Mouse (Mus musculus) hindbrain, embryonic 16.5 days (tissue): ENCODE data around the gene Ankrd6. TPM values are rescaled to one million over a fixed set of nuclear protein-coding genes. Genes with fewer than 3 reads are reported as not detected.

Experiments
- ATAC-seq: fragments of 200-750 bp; cut with Nextera tagmentation; 2 replicates; pipeline ENCODE4 v1.8.0; 2017; ENCODE audit warnings: moderate TSS enrichment, moderate library complexity
- H3K27ac ChIP-seq: fragments of 300-500 bp; sonication (generic); 2 replicates; pipeline ENCODE4 v1.5.1; 2014; ENCODE audit warnings: low read depth, mild to moderate bottlenecking, control low read depth, low read length, moderate library complexity
- H3K27me3 ChIP-seq: fragments of 300-500 bp; sonication (generic); replicated peaks from 2 replicates; pipeline ENCODE4 v1.6.1; 2014; ENCODE audit warnings: low read length; ENCODE audit not compliant: control insufficient read depth, insufficient read depth
- H3K36me3 ChIP-seq: fragments of 300-500 bp; sonication (generic); 2 replicates; pipeline ENCODE4 v1.6.1; 2014; ENCODE audit warnings: mild to moderate bottlenecking, low read length, moderate library complexity, mixed read lengths; ENCODE audit not compliant: control insufficient read depth, insufficient read depth
- H3K4me1 ChIP-seq: fragments of 300-500 bp; sonication (generic); 2 replicates; pipeline ENCODE4 v1.6.1; 2014; ENCODE audit warnings: low read depth, low read length; ENCODE audit not compliant: control insufficient read depth, insufficient read depth
- H3K4me2 ChIP-seq: fragments of 300-500 bp; sonication (generic); 2 replicates; pipeline ENCODE4 v1.6.1; 2014; ENCODE audit warnings: mild to moderate bottlenecking, low read length, control low read depth, moderate library complexity
- H3K4me3 ChIP-seq: fragments of 300-500 bp; sonication (generic); 2 replicates; pipeline ENCODE4 v1.5.1; 2014; ENCODE audit warnings: mild to moderate bottlenecking, low read length, control low read depth, moderate library complexity
- H3K9ac ChIP-seq: fragments of 300-500 bp; sonication (generic); 2 replicates; pipeline ENCODE4 v1.6.1; 2014; ENCODE audit warnings: low read depth, mild to moderate bottlenecking, control low read depth, low read length, moderate library complexity
- H3K9me3 ChIP-seq: fragments of 300-500 bp; sonication (generic); 2 replicates; pipeline ENCODE4 v1.6.1; 2014; ENCODE audit warnings: mild to moderate bottlenecking, low read length, moderate library complexity; ENCODE audit not compliant: control insufficient read depth
- WGBS: fragments of 180-500 bp; shearing (Covaris S2); extraction: QIAGEN DNeasy Blood & Tissue Kit; methylation state at CpG from one replicate; pipeline ENCODE4 v1.1.7; 2014; 5-methylcytosine and 5-hydroxymethylcytosine counted together
- polyA plus RNA-seq: library from polyadenylated mRNA; unstranded; fragments of >200 nt; fragmentation: Nextera tagmentation; extraction: Ambion mirVana; gene quantifications from 2 replicates; pipeline ENCODE4 v1.2.1, GENCODE M21; 2015

The Ankrd6 gene
- polyA plus RNA-seq, 1 experiment from 2014 or later = 22.2 TPM

DNA sequence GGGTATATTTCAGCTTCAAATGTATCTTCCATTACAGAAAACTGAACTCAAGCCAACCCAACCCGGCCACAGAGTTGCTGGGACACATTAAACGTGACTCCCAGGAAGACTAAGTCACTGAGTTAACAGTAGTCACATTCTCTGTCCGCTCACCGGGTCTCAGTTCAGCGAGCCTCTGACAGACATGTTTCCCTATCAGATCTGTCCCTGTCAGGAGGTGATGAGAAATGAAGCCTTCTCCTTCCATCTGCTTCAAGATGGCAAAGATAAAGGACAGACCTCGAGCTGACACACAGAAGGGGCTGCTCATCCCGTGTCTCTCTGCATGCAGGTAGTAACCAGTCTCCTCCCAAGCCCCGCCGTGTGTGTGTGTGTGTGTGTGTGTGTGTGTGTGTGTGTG, 81.3 kb downstream of the Ankrd6 start:
- Histone ChIP-seq H3K4me3 (no peak overlapping the region), H3K27me3 (no peaks in the 10 kb centered on the region; the same call in 1 of the 2 replicates), H3K9me3 (no peaks in the 10 kb centered on the region), H3K4me2 (no peak overlapping the region), H3K9ac (no peak overlapping the region), H3K4me1 (peaks cover 6% of the 10 kb centered on the region), H3K27ac (no peak overlapping the region), H3K36me3 (no peaks in the 10 kb centered on the region)
- ATAC-seq = no peak
- WGBS = 79% methylated on average over 9 of the region's 9 CpGs

DNA sequence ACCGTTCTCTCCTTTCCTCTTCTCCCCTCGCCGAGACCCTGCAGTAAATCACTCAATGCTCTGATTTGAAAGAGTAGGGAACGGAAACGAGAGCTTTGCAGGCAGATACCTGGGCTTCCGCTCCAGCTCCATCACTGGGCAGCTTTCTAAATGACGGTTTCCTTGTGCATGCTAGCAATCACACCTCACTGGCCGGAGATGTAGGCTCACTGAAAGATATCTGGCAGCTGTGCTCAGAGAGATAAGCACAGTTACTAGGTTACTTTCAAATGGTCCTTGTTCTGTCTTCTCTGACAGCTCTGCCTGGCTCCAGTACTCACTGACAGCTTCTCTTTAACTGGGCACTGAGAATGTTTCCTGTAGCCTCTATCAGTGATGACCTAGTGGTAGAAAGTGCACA, 81.8 kb downstream of the Ankrd6 start:
- Histone ChIP-seq H3K9me3 (no peaks in the 10 kb centered on the region), H3K9ac (no peak overlapping the region), H3K4me3 (no peak overlapping the region), H3K4me1 (peaks cover 11% of the 10 kb centered on the region), H3K27me3 (no peaks in the 10 kb centered on the region; the same call in 1 of the 2 replicates), H3K36me3 (no peaks in the 10 kb centered on the region), H3K4me2 (no peak overlapping the region), H3K27ac (no peak overlapping the region)
- ATAC-seq = no peak
- WGBS = 84% methylated on average over 8 of the region's 8 CpGs

- Histone ChIP-seq H3K27ac (no peak overlapping the region), H3K4me2 (no peak overlapping the region), H3K36me3 (no peaks in the 10 kb centered on the region), H3K9ac (no peak overlapping the region), H3K27me3 (no peaks in the 10 kb centered on the region; the same call in 1 of the 2 replicates), H3K4me3 (no peak overlapping the region), H3K4me1 (peaks cover 14% of the 10 kb centered on the region), H3K9me3 (no peaks in the 10 kb centered on the region)
- ATAC-seq = no peak
- 86% methylated on average over 4 of the region's 4 CpGs for WGBS
Observed at GRCm38 (mm10) chr4:32868437-32868836, 82.2 kb downstream of the Ankrd6 start.

GRCm38 (mm10) chr4:32867460-32867859, 83.2 kb downstream of the Ankrd6 start:
- H3K9ac ChIP-seq = no peak overlapping the region
- H3K4me3 ChIP-seq = no peak overlapping the region
- no peaks in the 10 kb centered on the region for H3K36me3 ChIP-seq
- H3K27ac ChIP-seq = no peak overlapping the region
- peaks cover 22% of the 10 kb centered on the region for H3K4me1 ChIP-seq
- H3K27me3 ChIP-seq = no peaks in the 10 kb centered on the region; the same call in 1 of the 2 replicates
- no peaks in the 10 kb centered on the region for H3K9me3 ChIP-seq
- H3K4me2 ChIP-seq = no peak overlapping the region
- WGBS = 90% methylated on average over 6 of the region's 6 CpGs
- ATAC-seq = no peak

DNA sequence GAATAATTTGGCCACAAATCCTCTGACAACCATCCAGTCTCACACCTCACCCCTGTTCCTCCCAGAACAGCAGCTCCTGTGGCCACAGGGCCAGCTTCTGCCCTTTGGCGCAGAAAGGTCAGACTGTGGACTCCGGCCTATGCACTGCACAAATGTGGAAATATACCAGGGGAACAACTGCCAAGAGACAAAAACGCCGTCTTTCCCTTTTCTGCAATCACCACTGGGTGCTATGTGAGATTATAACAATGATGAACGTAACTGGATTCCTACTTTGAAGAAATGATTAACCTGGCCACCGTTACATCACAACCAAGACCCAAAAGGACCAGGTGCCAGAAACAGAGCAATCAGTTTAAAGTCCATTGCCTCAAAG, 85.8 kb downstream of the Ankrd6 start:
- no peak for ATAC-seq
- no peaks in the 10 kb centered on the region for H3K36me3 ChIP-seq
- H3K27ac ChIP-seq = peak overlapping the region; percentile 74
- H3K27me3 ChIP-seq = no peaks in the 10 kb centered on the region; the same call in 1 of the 2 replicates
- H3K4me2 ChIP-seq = peak overlapping the region; percentile 70
- H3K4me1 ChIP-seq = peaks cover 45% of the 10 kb centered on the region
- peak overlapping the region; percentile 48; the same call in 1 of the 2 replicates for H3K4me3 ChIP-seq
- 80% methylated on average over 6 of the region's 6 CpGs for WGBS
- peak overlapping the region; percentile 66 for H3K9ac ChIP-seq
- no peaks in the 10 kb centered on the region for H3K9me3 ChIP-seq

GRCm38 (mm10) chr4:32864131-32864866, 86.3 kb downstream of the Ankrd6 start:
- Histone ChIP-seq H3K4me3 (peak overlapping the region; percentile 48), H3K9ac (peak overlapping the region; percentile 66), H3K4me2 (peak overlapping the region; percentile 70), H3K27me3 (no peaks in the 10 kb centered on the region; the same call in 1 of the 2 replicates), H3K36me3 (no peaks in the 10 kb centered on the region), H3K9me3 (no peaks in the 10 kb centered on the region), H3K27ac (peak overlapping the region; percentile 74), H3K4me1 (peaks cover 47% of the 10 kb centered on the region)
- peak; percentile 60 for ATAC-seq
- 15% methylated on average over 31 of the region's 31 CpGs for WGBS

GRCm38 (mm10) chr4:32863447-32864130, 87.1 kb downstream of the Ankrd6 start:
- ATAC-seq = peak; percentile 22; the same call in 1 of the 2 replicates
- 5% methylated on average over 12 of the region's 12 CpGs for WGBS
- Histone ChIP-seq H3K36me3 (no peaks in the 10 kb centered on the region), H3K4me3 (peak overlapping the region; percentile 48), H3K9me3 (no peaks in the 10 kb centered on the region), H3K4me1 (peaks cover 47% of the 10 kb centered on the region), H3K27ac (peak overlapping the region; percentile 74), H3K9ac (peak overlapping the region; percentile 66), H3K27me3 (no peaks in the 10 kb centered on the region), H3K4me2 (peak overlapping the region; percentile 70)

DNA sequence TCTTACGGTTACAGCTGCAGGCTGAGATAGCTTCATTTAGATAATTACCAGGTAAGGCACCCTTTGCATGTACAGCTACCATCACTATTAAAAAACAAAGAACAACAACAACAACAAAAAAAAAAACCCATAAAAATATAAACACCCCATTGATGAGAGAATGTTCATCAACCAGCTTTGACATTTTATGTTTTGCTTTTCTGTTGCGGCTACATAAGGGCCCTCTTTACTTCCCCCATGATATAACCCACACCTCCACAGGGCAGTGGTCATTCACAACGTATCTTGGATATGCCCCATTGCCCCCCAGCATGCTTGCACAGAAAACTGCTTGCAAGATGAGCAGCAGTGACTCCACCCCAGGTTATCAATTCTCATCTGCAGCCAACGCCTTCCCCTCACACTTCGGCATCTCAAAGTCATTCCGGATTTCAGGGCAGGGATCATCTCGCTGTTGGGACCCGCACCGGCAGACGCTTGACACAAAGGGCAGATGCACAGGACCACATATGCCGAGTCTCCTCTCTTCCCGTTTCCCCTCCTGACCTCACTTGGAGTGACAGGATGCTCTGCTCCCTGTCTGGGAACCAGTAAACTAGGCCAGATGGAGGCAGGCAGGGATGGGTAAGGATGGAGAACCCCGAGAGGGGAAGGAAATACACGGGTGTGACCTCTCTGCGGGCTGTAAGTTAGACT, 87.7 kb downstream of the Ankrd6 start:
- Histone ChIP-seq H3K9me3 (no peaks in the 10 kb centered on the region), H3K9ac (peak overlapping the region; percentile 35; the same call in 1 of the 2 replicates), H3K36me3 (no peaks in the 10 kb centered on the region), H3K4me3 (peak overlapping the region; percentile 48), H3K27ac (no peak overlapping the region), H3K27me3 (no peaks in the 10 kb centered on the region), H3K4me1 (peaks cover 47% of the 10 kb centered on the region), H3K4me2 (peak overlapping the region; percentile 70)
- WGBS = 29% methylated on average over 15 of the region's 15 CpGs
- peak; percentile 1; the same call in 1 of the 2 replicates for ATAC-seq
